Mouse (Mus musculus) urinary bladder, adult 18-20 months (tissue): Measurements from ENCODE around the gene Olfr902.
"Not testable (repeated sequence)": the region's sequence is repeated elsewhere in the genome, so short reads cannot be mapped to it uniquely, and the experiment has no call there.

Source experiments
- DNase-seq, 2 experiments: peaks; one replicate each; pipeline ENCODE4 v3.0.0; 2022; ENCODE audit warnings: low spot score in 2 of 2, mixed read lengths in 2 of 2

Gene Olfr902

GRCm38 (mm10) chr9:38447352-38447751 is at the start of gene Olfr902:
Gene Olfr902 (plus strand): TSS chr9:38447652.
- no peak for DNase-seq

GRCm38 (mm10) chr9:38401398-38401797 is 46.1 kb upstream of the Olfr902 start, which contains the start of gene Olfr147:
Gene Olfr147 (plus strand): TSS chr9:38401698.
- DNase-seq = no peak

GRCm38 (mm10) chr9:38407502-38407901 is 40.0 kb upstream of the Olfr902 start:
- not testable (repeated sequence) for DNase-seq

GRCm38 (mm10) chr9:38413502-38413901 is 34.0 kb upstream of the Olfr902 start:
- DNase-seq = not testable (repeated sequence)

- no peak for DNase-seq
Measured at GRCm38 (mm10) chr9:38423801-38424200, 23.7 kb upstream of the Olfr902 start.

- no peak for DNase-seq
Measured at GRCm38 (mm10) chr9:38427026-38427425, 20.4 kb upstream of the Olfr902 start.

- DNase-seq = no peak
Measured at GRCm38 (mm10) chr9:38429155-38429554, 18.3 kb upstream of the Olfr902 start, which contains the start of gene Olfr901. Gene Olfr901 (plus strand): TSS chr9:38429455.

GRCm38 (mm10) chr9:38462844-38463243 is 15.4 kb downstream of the Olfr902 start, which contains the start of gene Olfr904:
Gene Olfr904 (plus strand): TSS chr9:38463144.
- no peak for DNase-seq

GRCm38 (mm10) chr9:38470807-38471206 is 23.4 kb downstream of the Olfr902 start, which contains the start of gene Olfr905:
Gene Olfr905 (plus strand): TSS chr9:38471107.
- no peak for DNase-seq

GRCm38 (mm10) chr9:38486785-38487184 is 39.3 kb downstream of the Olfr902 start, which contains the start of gene Olfr906:
Gene Olfr906 (plus strand): TSS chr9:38487085.
- DNase-seq = no peak

- no peak for DNase-seq
Measured at GRCm38 (mm10) chr9:38495501-38495900, 48.0 kb downstream of the Olfr902 start, which contains the start of gene Olfr907. Gene Olfr907 (plus strand): TSS chr9:38495801.
